Mouse (Mus musculus) forebrain, postnatal 0 days (tissue): ENCODE measurements at regions not wholly inside any gene's neighbourhood (a gene's known extent, or its start where the extent isn't known, plus 50 kb on each side); places are given as distances from the start of the nearest gene placed in this dataset.

Experiments
- ATAC-seq: fragments of 200-750 bp; cut with Nextera tagmentation; 2 replicates; pipeline ENCODE4 v1.8.0; 2017; ENCODE audit warnings: mild to moderate bottlenecking, moderate library complexity
- DNase-seq: peaks from one replicate; pipeline ENCODE4 v3.0.0-alpha.2; 2015
- H3K27ac ChIP-seq: fragments of 300-500 bp; sonication (generic); 2 replicates; pipeline ENCODE4 v1.5.1; 2014; ENCODE audit warnings: low read depth, mild to moderate bottlenecking, antibody characterized with exemption, low read length, moderate library complexity, mixed read lengths
- H3K27me3 ChIP-seq: fragments of 300-500 bp; sonication (generic); 2 replicates; pipeline ENCODE4 v1.6.1; 2014; ENCODE audit warnings: mild to moderate bottlenecking, low read length, mixed read lengths; ENCODE audit not compliant: insufficient read depth
- H3K36me3 ChIP-seq: fragments of 300-500 bp; sonication (generic); 2 replicates; pipeline ENCODE4 v1.6.1; 2014; ENCODE audit warnings: mild to moderate bottlenecking, moderate library complexity; ENCODE audit not compliant: insufficient read depth
- H3K4me1 ChIP-seq: fragments of 300-500 bp; sonication (generic); 2 replicates; pipeline ENCODE4 v1.6.1; 2014; ENCODE audit warnings: antibody characterized with exemption; ENCODE audit not compliant: insufficient read depth
- H3K4me2 ChIP-seq: fragments of 300-500 bp; sonication (generic); 2 replicates; pipeline ENCODE4 v1.6.1; 2014; ENCODE audit warnings: low read depth, mild to moderate bottlenecking, moderate library complexity
- H3K4me3 ChIP-seq: fragments of 300-500 bp; sonication (generic); 2 replicates; pipeline ENCODE4 v1.5.1; 2014; ENCODE audit warnings: low read depth, low read length, mixed read lengths
- H3K9ac ChIP-seq: fragments of 300-500 bp; sonication (generic); 2 replicates; pipeline ENCODE4 v1.6.1; 2014; ENCODE audit warnings: mild to moderate bottlenecking
- H3K9me3 ChIP-seq: fragments of 300-500 bp; sonication (generic); 2 replicates; pipeline ENCODE4 v1.6.1; 2016; ENCODE audit warnings: low read length
- CTCF ChIP-seq: sonication (generic); IDR thresholded peaks from 2 replicates; pipeline ENCODE4 v1.5.1; 2016; ENCODE audit warnings: antibody characterized with exemption, control low read depth, low read depth
- WGBS: fragments of 180-500 bp; shearing (Covaris S2); extraction: QIAGEN DNeasy Blood & Tissue Kit; methylation state at CpG from one replicate; pipeline ENCODE4 v1.1.7; 2014; 5-methylcytosine and 5-hydroxymethylcytosine counted together

GRCm38 (mm10) chr1:82132536-82132935 lies 100.4 kb upstream of the Gm9747 start:
- 62% methylated on average over 6 of the region's 6 CpGs for WGBS
- H3K27me3 ChIP-seq: no peaks in the 10 kb centered on the region
- no peak overlapping the region for H3K9ac ChIP-seq
- DNase-seq: no peak
- H3K4me3 ChIP-seq: no peak overlapping the region
- no peaks in the 10 kb centered on the region for H3K4me1 ChIP-seq
- ATAC-seq: no peak
- no peak overlapping the region for H3K4me2 ChIP-seq
- H3K36me3 ChIP-seq: no peaks in the 10 kb centered on the region
- H3K27ac ChIP-seq: no peak overlapping the region
- TF ChIP-seq CTCF: no peak
- no peaks in the 10 kb centered on the region for H3K9me3 ChIP-seq

GRCm38 (mm10) chr1:82134938-82135337 lies 98.0 kb upstream of the Gm9747 start:
- H3K9ac ChIP-seq: no peak overlapping the region
- H3K27ac ChIP-seq: no peak overlapping the region
- no peaks in the 10 kb centered on the region for H3K9me3 ChIP-seq
- WGBS: 89% methylated on average over 2 of the region's 2 CpGs
- ATAC-seq (no peak), DNase-seq (no peak)
- TF ChIP-seq CTCF: no peak
- H3K36me3 ChIP-seq: no peaks in the 10 kb centered on the region
- H3K4me2 ChIP-seq: no peak overlapping the region
- no peak overlapping the region for H3K4me3 ChIP-seq
- H3K27me3 ChIP-seq: no peaks in the 10 kb centered on the region
- H3K4me1 ChIP-seq: no peaks in the 10 kb centered on the region

DNA sequence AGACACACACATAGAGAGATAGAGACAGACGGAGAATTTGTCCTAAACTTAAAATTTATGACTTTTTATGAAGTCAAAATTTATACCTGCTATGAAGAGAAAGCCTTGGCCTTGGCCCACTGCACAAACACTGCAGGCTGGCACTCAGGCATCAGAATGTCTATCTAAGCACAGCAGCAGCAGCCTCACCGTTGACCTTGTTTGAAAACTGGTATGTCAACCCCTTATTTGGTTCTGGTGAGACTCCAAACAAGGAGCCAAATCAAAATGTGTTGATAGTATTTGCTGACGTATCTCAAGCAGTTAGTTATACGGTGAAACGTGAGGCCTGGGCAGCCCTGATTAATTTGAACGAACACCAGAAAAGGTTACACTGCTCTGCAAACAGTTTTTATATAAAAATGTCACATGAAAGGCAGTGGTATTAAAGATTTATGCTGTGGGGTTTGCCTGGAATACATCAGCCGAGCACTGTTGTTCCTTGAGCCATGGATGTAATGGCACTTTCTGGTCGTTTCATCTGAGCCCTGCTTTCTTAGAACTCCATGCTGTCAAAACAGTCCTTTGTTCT lies 97.1 kb upstream of the Gm9747 start:
- Histone ChIP-seq H3K27me3 (no peaks in the 10 kb centered on the region), H3K4me3 (no peak overlapping the region), H3K9me3 (no peaks in the 10 kb centered on the region), H3K9ac (no peak overlapping the region), H3K27ac (no peak overlapping the region), H3K4me1 (no peaks in the 10 kb centered on the region), H3K36me3 (no peaks in the 10 kb centered on the region), H3K4me2 (no peak overlapping the region)
- no peak for TF ChIP-seq CTCF
- no peak for DNase-seq
- ATAC-seq: no peak
- WGBS: 60% methylated on average over 8 of the region's 8 CpGs

DNA sequence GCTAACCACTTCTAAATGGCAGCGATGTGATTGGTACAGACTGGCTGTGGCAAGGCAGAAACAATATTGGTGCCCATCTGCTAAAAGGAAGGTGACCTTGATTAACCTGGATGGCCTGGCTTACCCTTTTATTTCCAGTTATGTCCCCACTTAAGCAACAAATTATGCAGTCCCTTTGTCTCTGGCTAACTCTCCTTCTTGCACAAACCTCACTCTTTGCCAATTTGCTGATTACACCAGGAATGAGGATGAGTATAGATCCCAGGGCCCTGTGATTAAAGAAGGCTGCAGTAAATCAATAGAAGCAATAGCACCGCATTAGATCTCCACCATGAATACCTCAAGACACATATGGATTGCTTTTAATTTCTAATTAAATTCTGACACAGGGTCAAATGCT lies 87.7 kb upstream of the Gm9747 start:
- no peak overlapping the region for H3K4me2 ChIP-seq
- H3K4me1 ChIP-seq: no peaks in the 10 kb centered on the region
- no peak for DNase-seq
- WGBS: 81% methylated on average over 2 of the region's 2 CpGs
- H3K4me3 ChIP-seq: no peak overlapping the region
- no peak for ATAC-seq
- no peaks in the 10 kb centered on the region for H3K36me3 ChIP-seq
- no peaks in the 10 kb centered on the region for H3K9me3 ChIP-seq
- H3K9ac ChIP-seq: no peak overlapping the region
- no peaks in the 10 kb centered on the region for H3K27me3 ChIP-seq
- TF ChIP-seq CTCF: no peak
- H3K27ac ChIP-seq: no peak overlapping the region

GRCm38 (mm10) chr1:82150219-82151128 lies 82.4 kb upstream of the Gm9747 start:
- TF ChIP-seq CTCF: no peak
- 22% methylated on average over 13 of the region's 13 CpGs for WGBS
- no peaks in the 10 kb centered on the region for H3K27me3 ChIP-seq
- ATAC-seq: peak; percentile 93
- H3K4me2 ChIP-seq: no peak overlapping the region
- H3K36me3 ChIP-seq: no peaks in the 10 kb centered on the region
- 0 out of 2 replicates have a peak overlapping the region, but pooled peaks have one; percentile 0 for H3K27ac ChIP-seq
- peak; percentile 71 for DNase-seq
- H3K9ac ChIP-seq: no peak overlapping the region
- no peak overlapping the region for H3K4me3 ChIP-seq
- H3K4me1 ChIP-seq: peaks cover 7% of the 10 kb centered on the region; the same call in 1 of the 2 replicates
- H3K9me3 ChIP-seq: no peaks in the 10 kb centered on the region

- no peak for TF ChIP-seq CTCF
- Histone ChIP-seq H3K4me3 (no peak overlapping the region), H3K4me2 (no peak overlapping the region), H3K9me3 (no peaks in the 10 kb centered on the region), H3K27me3 (no peaks in the 10 kb centered on the region), H3K36me3 (no peaks in the 10 kb centered on the region), H3K4me1 (peaks cover 2% of the 10 kb centered on the region), H3K9ac (no peak overlapping the region), H3K27ac (no peak overlapping the region)
- no peak for DNase-seq
- no peak for ATAC-seq
Observed at GRCm38 (mm10) chr1:82155961-82156360, 77.0 kb upstream of the Gm9747 start.

DNA sequence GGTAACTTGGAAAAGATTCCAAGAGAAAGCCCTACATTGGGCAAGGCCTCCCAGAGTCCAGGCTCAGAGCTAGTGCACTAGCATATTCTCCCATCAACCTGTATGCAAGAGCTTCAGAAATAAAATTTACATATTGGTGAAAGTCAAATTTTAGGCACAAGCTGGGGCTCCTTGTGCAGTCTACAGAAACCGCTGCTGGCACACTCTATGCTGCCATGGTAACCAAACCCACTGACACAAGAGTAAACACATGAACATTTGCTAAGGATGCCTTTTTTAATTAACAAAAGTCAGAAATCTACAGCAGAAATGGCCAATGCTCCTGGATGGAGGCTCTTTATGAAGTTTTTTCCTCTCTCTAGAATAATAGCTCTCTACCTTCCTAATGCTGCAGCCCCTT lies 75.9 kb upstream of the Gm9747 start:
- Histone ChIP-seq H3K36me3 (no peaks in the 10 kb centered on the region), H3K9ac (no peak overlapping the region), H3K27me3 (no peaks in the 10 kb centered on the region), H3K4me3 (no peak overlapping the region), H3K27ac (no peak overlapping the region), H3K9me3 (no peaks in the 10 kb centered on the region), H3K4me1 (no peaks in the 10 kb centered on the region; the same call in 1 of the 2 replicates), H3K4me2 (no peak overlapping the region)
- no peak for TF ChIP-seq CTCF
- ATAC-seq (peak; percentile 71), DNase-seq (peak; percentile 47)
- WGBS: 52% methylated on average over 1 of the region's 1 CpGs
